ENCODE assay signal across 8 mouse cellular contexts in the genomic region with DNA sequence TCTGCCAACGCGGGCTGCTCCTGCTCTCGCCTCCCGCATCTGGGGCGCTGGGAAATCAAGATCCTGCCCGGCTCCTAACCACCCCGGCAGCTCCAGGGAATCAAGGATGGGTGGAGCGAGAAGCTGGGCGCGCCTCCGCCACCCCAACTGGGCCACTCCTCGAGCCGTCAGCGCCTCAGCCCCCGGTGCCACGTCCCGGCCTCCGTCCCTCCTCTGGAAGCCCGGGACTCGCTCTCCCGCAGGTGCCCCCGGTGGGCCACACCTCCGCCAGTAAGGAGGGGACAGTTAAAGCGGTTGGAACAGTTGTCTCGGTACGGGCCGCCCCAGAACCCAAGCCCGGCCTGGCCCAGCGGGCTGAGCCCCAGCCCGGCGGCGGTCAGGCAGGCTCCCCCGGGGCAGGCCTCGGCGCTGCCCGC. TPM values are rescaled to one million over a fixed set of nuclear protein-coding genes. Genes with fewer than 3 reads are reported as not detected.
DNase-seq lines count a peak whose midpoint lies in the region; ATAC-seq and TF ChIP-seq lines count a peak whose summit lies in the region.

No protein-coding gene starts in this region.

- no peak; the same call in 1 of the 2 replicates for ATAC-seq in kidney, embryonic 14.5 days (ENCODE audit: low FRiP score, low TSS enrichment)
- ATAC-seq in neural tube, embryonic 15.5 days (ENCODE audit: low FRiP score), result peak; percentile 65

- peak overlapping the region; percentile 77 for H3K4me3 ChIP-seq in embryonic facial prominence, embryonic 10.5 days
- H3K4me3 ChIP-seq in heart, adult 2 months, result peak overlapping the region; percentile 71
- H3K4me3 ChIP-seq in kidney, embryonic 14.5 days (ENCODE audit: low read length), result peak overlapping the region; percentile 97
- H3K4me3 ChIP-seq in neural tube, embryonic 15.5 days (replicated peaks), result peak overlapping the region; percentile 99

- TF ChIP-seq CTCF in heart, adult 2 months (IDR thresholded peaks at IDR 0.05), result no peak

- WGBS in embryonic facial prominence, embryonic 10.5 days, result under 1% methylated on average over 36 of the region's 36 CpGs
- WGBS in heart, adult 2 months, result under 1% methylated on average over 36 of the region's 36 CpGs
- WGBS in kidney, embryonic 14.5 days, result under 1% methylated on average over 31 of the region's 36 CpGs
- under 1% methylated on average over 36 of the region's 36 CpGs for WGBS in neural tube, embryonic 15.5 days

- intact Hi-C loops in heart, adult 2 months (cut with DNase I), result loop anchor here (2.0 kb wide), 1 partner anchor 18 kb away; the partner anchor contains the start of gene Ndel1

- H3K79me2 ChIP-seq in heart, adult 2 months (replicated peaks; ENCODE audit: control insufficient read depth, insufficient read depth, low read length), result peaks cover 4% of the 10 kb centered on the region

- H3K27me3 ChIP-seq in embryonic facial prominence, embryonic 10.5 days (replicated peaks; ENCODE audit: low read depth, poor library complexity, severe bottlenecking), result no peaks in the 10 kb centered on the region
- H3K27me3 ChIP-seq in heart, adult 2 months (ENCODE audit: control insufficient read depth, insufficient read depth, low read length), result no peaks in the 10 kb centered on the region
- no peaks in the 10 kb centered on the region for H3K27me3 ChIP-seq in kidney, embryonic 14.5 days (ENCODE audit: control insufficient read depth, insufficient read depth, low read length)
- H3K27me3 ChIP-seq in neural tube, embryonic 15.5 days (replicated peaks), result peaks cover 6% of the 10 kb centered on the region; the same call in 1 of the 2 replicates

- H3K4me2 ChIP-seq in kidney, embryonic 14.5 days (replicated peaks; ENCODE audit: low read depth, low read length), result peak overlapping the region; percentile 69
- peak overlapping the region; percentile 75 for H3K4me2 ChIP-seq in neural tube, embryonic 15.5 days

- TF ChIP-seq POLR2A in heart, adult 2 months (IDR thresholded peaks at IDR 0.05; ENCODE audit: insufficient read depth, low read depth, low read length), result no peak

- peaks cover 7% of the 10 kb centered on the region; the same call in 1 of the 2 replicates for H3K36me3 ChIP-seq in embryonic facial prominence, embryonic 10.5 days (replicated peaks)
- H3K36me3 ChIP-seq in heart, adult 2 months (ENCODE audit: control insufficient read depth, insufficient read depth, low read length), result peaks cover 30% of the 10 kb centered on the region
- H3K36me3 ChIP-seq in kidney, embryonic 14.5 days (ENCODE audit: control insufficient read depth, insufficient read depth, low read length), result peaks cover 5% of the 10 kb centered on the region; the same call in 1 of the 2 replicates
- no peaks in the 10 kb centered on the region for H3K36me3 ChIP-seq in neural tube, embryonic 15.5 days

- H3K9me3 ChIP-seq in embryonic facial prominence, embryonic 10.5 days, result no peaks in the 10 kb centered on the region
- no peaks in the 10 kb centered on the region for H3K9me3 ChIP-seq in kidney, embryonic 14.5 days (ENCODE audit: control insufficient read depth, low read length)
- H3K9me3 ChIP-seq in neural tube, embryonic 15.5 days (replicated peaks), result no peaks in the 10 kb centered on the region

- H3K9ac ChIP-seq in heart, adult 2 months (ENCODE audit: low read depth, low read length), result peak overlapping the region; percentile 98
- H3K9ac ChIP-seq in kidney, embryonic 14.5 days (ENCODE audit: low read depth, low read length), result peak overlapping the region; percentile 97
- peak overlapping the region; percentile 97 for H3K9ac ChIP-seq in neural tube, embryonic 15.5 days (replicated peaks)

- peaks cover 30% of the 10 kb centered on the region for H3K4me1 ChIP-seq in embryonic facial prominence, embryonic 10.5 days
- peaks cover 20% of the 10 kb centered on the region for H3K4me1 ChIP-seq in heart, adult 2 months (ENCODE audit: control insufficient read depth, insufficient read depth, low read length)
- H3K4me1 ChIP-seq in kidney, embryonic 14.5 days (ENCODE audit: control insufficient read depth, insufficient read depth, low read length), result peaks cover 20% of the 10 kb centered on the region
- H3K4me1 ChIP-seq in neural tube, embryonic 15.5 days, result peaks cover 39% of the 10 kb centered on the region

- TF ChIP-seq EP300 in heart, adult 2 months (IDR thresholded peaks at IDR 0.05; ENCODE audit: insufficient read depth, low read depth, low read length), result no peak

- peak overlapping the region; percentile 92 for H3K27ac ChIP-seq in embryonic facial prominence, embryonic 10.5 days (replicated peaks)
- peak overlapping the region; percentile 96 for H3K27ac ChIP-seq in heart, adult 2 months
- H3K27ac ChIP-seq in kidney, embryonic 14.5 days (ENCODE audit: low read depth, low read length), result peak overlapping the region; percentile 97
- peak overlapping the region; percentile 98 for H3K27ac ChIP-seq in neural tube, embryonic 15.5 days (replicated peaks)

- peak; percentile 65 for DNase-seq in thymus, postnatal 14 days
- DNase-seq in thymus, postnatal 36 days, result no peak
- peak; percentile 67 for DNase-seq in embryonic facial prominence, embryonic 10.5 days (ENCODE audit: low spot score)
- DNase-seq in heart, adult 2 months, result peak in 1 of 2 experiments; percentile 87
- peak; percentile 86 to 90 for DNase-seq in lung, adult 18-20 months
- peak; percentile 69 to 81 for DNase-seq in urinary bladder, postnatal 36 days (ENCODE audit: low spot score in 2 of 2)

RNA-seq across cellular contexts. Expression of gene Ndel1, which starts 19.2 kb away (rescaled TPM):
- polyA plus RNA-seq in embryonic facial prominence, embryonic 10.5 days (2016; fragmentation: Nextera tagmentation; extraction: Ambion mirVana), result 56.5 and 57.4 TPM in 2 replicates
- 10 to 100 TPM; 60.4 to 63.7 TPM for total RNA-seq in heart, adult 2 months (2021)
- polyA plus RNA-seq in heart, adult 2 months (2012; rRNA removed), result 45.5 and 64.1 TPM in 2 replicates
- polyA plus RNA-seq in kidney, embryonic 14.5 days (2014; fragmentation: Nextera tagmentation; extraction: Ambion mirVana), result 46.7 and 70.6 TPM in 2 replicates
- 111 and 115 TPM in 2 replicates for polyA plus RNA-seq in neural tube, embryonic 15.5 days (2015; fragmentation: Nextera tagmentation; extraction: Ambion mirVana)

RNA-seq across cellular contexts. Expression of gene Rnf222, which starts 35.9 kb away (rescaled TPM):
- polyA plus RNA-seq in embryonic facial prominence, embryonic 10.5 days (2016; fragmentation: Nextera tagmentation; extraction: Ambion mirVana), result not detected in 2 replicates
- under 1 TPM; 0.07 to 0.13 TPM for total RNA-seq in heart, adult 2 months (2021)
- 0.12 TPM in 2 replicates for polyA plus RNA-seq in heart, adult 2 months (2012; rRNA removed)
- 0.05 and 0.06 TPM in 2 replicates for polyA plus RNA-seq in kidney, embryonic 14.5 days (2014; fragmentation: Nextera tagmentation; extraction: Ambion mirVana)
- not detected in 2 replicates for polyA plus RNA-seq in neural tube, embryonic 15.5 days (2015; fragmentation: Nextera tagmentation; extraction: Ambion mirVana)

RNA-seq across cellular contexts. Expression of gene Rpl26, which starts 48.9 kb away (rescaled TPM):
- 1,085 and 1,128 TPM in 2 replicates for polyA plus RNA-seq in embryonic facial prominence, embryonic 10.5 days (2016; fragmentation: Nextera tagmentation; extraction: Ambion mirVana)
- 100 to 1,000 TPM; 648 to 707 TPM for total RNA-seq in heart, adult 2 months (2021)
- polyA plus RNA-seq in heart, adult 2 months (2012; rRNA removed), result 494 and 639 TPM in 2 replicates
- polyA plus RNA-seq in kidney, embryonic 14.5 days (2014; fragmentation: Nextera tagmentation; extraction: Ambion mirVana), result 1,184 and 1,677 TPM in 2 replicates
- polyA plus RNA-seq in neural tube, embryonic 15.5 days (2015; fragmentation: Nextera tagmentation; extraction: Ambion mirVana), result 597 and 626 TPM in 2 replicates

Comparison
In these comparisons a context has a peak if more than half of its experiments do, and no peak if none do; other contexts are left out.
1. DNase-seq: peak in thymus, postnatal 14 days (single experiment), embryonic facial prominence, embryonic 10.5 days (single experiment), lung, adult 18-20 months (2 of 2) and urinary bladder, postnatal 36 days (2 of 2); none in thymus, postnatal 36 days (0 of 2).
2. Peak in every context shown above with its lines, with median percentiles within 50 percentile points of each other: H3K27ac ChIP-seq, H3K4me3 ChIP-seq and H3K9ac ChIP-seq.